ENCODE assay signal across 23 mouse cellular contexts in genomic region chr15:100575366-100575765, GRCm38 (mm10). TPM values are rescaled to one million over a fixed set of nuclear protein-coding genes. Genes with fewer than 3 reads are reported as not detected.
A peak's percentile ranks its signal among the peaks of the same experiment; 100 is the strongest.
DNase-seq lines count a peak whose midpoint lies in the region; ATAC-seq and TF ChIP-seq lines count a peak whose summit lies in the region.
"Had no signal": no experiment of that assay in that cellular context is flagged by ENCODE, and none has a peak within 500 bp of the region (broad histone marks: within the 10 kb centered on the region; RNA-seq: fewer than 3 reads in every experiment).

No protein-coding gene starts in this region.

- H3K4me3 ChIP-seq in gastrocnemius, adult 2 months = no peak overlapping the region
- H3K4me3 ChIP-seq in lung, embryonic 16.5 days (ENCODE audit: low read length) = no peak overlapping the region
- H3K4me3 ChIP-seq in kidney, postnatal 0 days (replicated peaks; ENCODE audit: low read depth, low read length) = no peak overlapping the region
- H3K4me3 ChIP-seq in stomach, postnatal 0 days (ENCODE audit: low read depth, low read length) = no peak overlapping the region
- H3K4me3 ChIP-seq: heart, embryonic 15.5 days; hindbrain, embryonic 13.5 days; intestine, embryonic 15.5 days; layer of hippocampus, adult 2 months; limb, embryonic 13.5 days; midbrain, embryonic 13.5 days had no signal

- no peaks in the 10 kb centered on the region for H3K27me3 ChIP-seq in lung, embryonic 16.5 days (ENCODE audit: control insufficient read depth, insufficient read depth, low read depth, low read length)
- no peaks in the 10 kb centered on the region for H3K27me3 ChIP-seq in kidney, postnatal 0 days (ENCODE audit: insufficient read depth, low read length)
- no peaks in the 10 kb centered on the region for H3K27me3 ChIP-seq in stomach, postnatal 0 days (ENCODE audit: control insufficient read depth, insufficient read depth, low read length)
- H3K27me3 ChIP-seq: heart, embryonic 15.5 days; hindbrain, embryonic 13.5 days; intestine, embryonic 15.5 days; limb, embryonic 13.5 days; midbrain, embryonic 13.5 days had no signal

- H3K27ac ChIP-seq in gastrocnemius, adult 2 months = peak overlapping the region; percentile 61; the same call in 1 of the 2 replicates
- peak overlapping the region; percentile 80; the same call in 1 of the 2 replicates for H3K27ac ChIP-seq in lung, embryonic 16.5 days (ENCODE audit: low read length)
- peak overlapping the region; percentile 82 for H3K27ac ChIP-seq in kidney, postnatal 0 days
- peak overlapping the region; percentile 65; the same call in 1 of the 2 replicates for H3K27ac ChIP-seq in stomach, postnatal 0 days (replicated peaks)
- H3K27ac ChIP-seq: heart, embryonic 15.5 days; hindbrain, embryonic 13.5 days; intestine, embryonic 15.5 days; layer of hippocampus, adult 2 months; limb, embryonic 13.5 days; liver, embryonic 14.5 days; midbrain, embryonic 13.5 days had no signal

- H3K4me1 ChIP-seq in lung, embryonic 16.5 days (replicated peaks; ENCODE audit: control insufficient read depth, insufficient read depth, low read length) = peaks cover 20% of the 10 kb centered on the region
- peaks cover 21% of the 10 kb centered on the region for H3K4me1 ChIP-seq in kidney, postnatal 0 days (replicated peaks; ENCODE audit: insufficient read depth, low read length)
- peaks cover 3% of the 10 kb centered on the region; the same call in 1 of the 2 replicates for H3K4me1 ChIP-seq in stomach, postnatal 0 days (replicated peaks; ENCODE audit: control insufficient read depth, insufficient read depth)

- H3K36me3 ChIP-seq in lung, embryonic 16.5 days (ENCODE audit: control insufficient read depth, insufficient read depth, low read length) = no peaks in the 10 kb centered on the region
- H3K36me3 ChIP-seq in kidney, postnatal 0 days (ENCODE audit: insufficient read depth, low read length) = 0 out of 2 replicates have a peak, but pooled peaks cover under 1% of the 10 kb centered on the region
- no peaks in the 10 kb centered on the region; the same call in 1 of the 2 replicates for H3K36me3 ChIP-seq in stomach, postnatal 0 days (ENCODE audit: control insufficient read depth, insufficient read depth, low read length)
- H3K36me3 ChIP-seq: heart, embryonic 15.5 days; intestine, embryonic 15.5 days had no signal

- no peak overlapping the region for H3K9ac ChIP-seq in lung, embryonic 16.5 days (ENCODE audit: low read length)
- no peak overlapping the region for H3K9ac ChIP-seq in kidney, postnatal 0 days (ENCODE audit: low read depth, low read length)
- no peak overlapping the region; the same call in 1 of the 2 replicates for H3K9ac ChIP-seq in stomach, postnatal 0 days (ENCODE audit: low read length)
- H3K9ac ChIP-seq: heart, embryonic 15.5 days; hindbrain, embryonic 13.5 days; intestine, embryonic 15.5 days; limb, embryonic 13.5 days; liver, embryonic 14.5 days; midbrain, embryonic 13.5 days had no signal

- intact Hi-C loops in gastrocnemius, adult 2 months (cut with DNase I) = no loop called here
- intact Hi-C loops in gastrocnemius, postnatal 14 days (cut with DNase I; ENCODE audit: low total_unique reads) = no loop called here

- ATAC-seq in lung, embryonic 16.5 days (ENCODE audit: low read depth) = no peak
- peak; percentile 46; the same call in 1 of the 2 replicates for ATAC-seq in kidney, postnatal 0 days (replicated peaks; ENCODE audit: low FRiP score, low read depth)
- ATAC-seq in stomach, postnatal 0 days (ENCODE audit: low FRiP score, low TSS enrichment) = no peak
- ATAC-seq: forebrain, postnatal 0 days; intestine, embryonic 15.5 days; midbrain, embryonic 13.5 days had no signal

- H3K9me3 ChIP-seq in lung, embryonic 16.5 days (ENCODE audit: control insufficient read depth, low read length) = no peaks in the 10 kb centered on the region
- no peaks in the 10 kb centered on the region for H3K9me3 ChIP-seq in kidney, postnatal 0 days (replicated peaks; ENCODE audit: low read length)
- no peaks in the 10 kb centered on the region for H3K9me3 ChIP-seq in stomach, postnatal 0 days (ENCODE audit: control insufficient read depth, low read length)
- H3K9me3 ChIP-seq: heart, embryonic 15.5 days; hindbrain, embryonic 13.5 days; intestine, embryonic 15.5 days; limb, embryonic 13.5 days; midbrain, embryonic 13.5 days had no signal

- WGBS in lung, embryonic 16.5 days = 82% methylated on average over 12 of the region's 12 CpGs
- WGBS in kidney, postnatal 0 days = 75% methylated on average over 12 of the region's 12 CpGs
- WGBS in stomach, postnatal 0 days = 86% methylated on average over 12 of the region's 12 CpGs

- DNase-seq in gastrocnemius, adult 2 months = no peak
- DNase-seq in gastrocnemius, postnatal 14 days = no peak
- DNase-seq in lung, postnatal 14 days = no peak
- DNase-seq in kidney, postnatal 0 days (ENCODE audit: low spot score) = no peak
- DNase-seq in stomach, postnatal 0 days (ENCODE audit: low spot score) = no peak
- DNase-seq in frontal cortex, postnatal 10 days (ENCODE audit: low spot score in 2 of 2) = no peak
- no peak for DNase-seq in spleen, adult 12 weeks (ENCODE audit: low spot score)
- DNase-seq: adrenal gland, postnatal 25 days; cerebellum, adult 11 months; cerebellum, adult 9-11 months; forebrain, postnatal 0 days; heart, postnatal 36 days; layer of hippocampus, postnatal 36 days; right cerebral cortex, postnatal 14 days; thymus, postnatal 14 days had no signal

- no peak for TF ChIP-seq CTCF in gastrocnemius, adult 2 months (IDR thresholded peaks at IDR 0.05)
- no peak for TF ChIP-seq CTCF in kidney, postnatal 0 days (IDR thresholded peaks at IDR 0.05; ENCODE audit: low read depth)
- no peak for TF ChIP-seq CTCF in stomach, postnatal 0 days (IDR thresholded peaks at IDR 0.05; ENCODE audit: low read depth)

- TF ChIP-seq EP300 in stomach, postnatal 0 days (optimal IDR thresholded peaks at IDR 0.05) = no peak

- H3K4me2 ChIP-seq in lung, embryonic 16.5 days (ENCODE audit: low read depth, low read length) = no peak overlapping the region
- no peak overlapping the region for H3K4me2 ChIP-seq in kidney, postnatal 0 days (ENCODE audit: low read length)
- no peak overlapping the region for H3K4me2 ChIP-seq in stomach, postnatal 0 days (replicated peaks; ENCODE audit: low read depth)
- H3K4me2 ChIP-seq: heart, embryonic 15.5 days; hindbrain, embryonic 13.5 days; intestine, embryonic 15.5 days; limb, embryonic 13.5 days; midbrain, embryonic 13.5 days had no signal

RNA-seq across cellular contexts. Expression of gene Tfcp2, which starts 23.6 kb away (rescaled TPM):
- 10 to 100 TPM; 11.6 to 12.6 TPM for total RNA-seq in gastrocnemius, adult 2 months (2021)
- total RNA-seq in gastrocnemius, postnatal 14 days (2021) = 10 to 100 TPM in 1 of 2 experiments, 1 to 10 TPM in 1; 9.6 to 11.6 TPM
- polyA plus RNA-seq in lung, embryonic 16.5 days (2015; fragmentation: Nextera tagmentation; extraction: Ambion mirVana) = 22.3 and 23.0 TPM in 2 replicates
- polyA plus RNA-seq in kidney, postnatal 0 days (2015; fragmentation: Nextera tagmentation; extraction: Ambion mirVana) = 28.6 and 29.1 TPM in 2 replicates
- 8.7 and 9.6 TPM in 2 replicates for polyA plus RNA-seq in stomach, postnatal 0 days (2015; fragmentation: Nextera tagmentation; extraction: Ambion mirVana)

RNA-seq across cellular contexts. Expression of gene Pou6f1, which starts 24.4 kb away (rescaled TPM):
- 10 to 100 TPM; 12.9 to 13.1 TPM for total RNA-seq in gastrocnemius, adult 2 months (2021)
- total RNA-seq in gastrocnemius, postnatal 14 days (2021) = 1 to 10 TPM; 7.6 to 9.7 TPM
- polyA plus RNA-seq in lung, embryonic 16.5 days (2015; fragmentation: Nextera tagmentation; extraction: Ambion mirVana) = 4.0 and 5.2 TPM in 2 replicates
- 9.5 and 9.7 TPM in 2 replicates for polyA plus RNA-seq in kidney, postnatal 0 days (2015; fragmentation: Nextera tagmentation; extraction: Ambion mirVana)
- 2.6 and 3.2 TPM in 2 replicates for polyA plus RNA-seq in stomach, postnatal 0 days (2015; fragmentation: Nextera tagmentation; extraction: Ambion mirVana)

RNA-seq across cellular contexts. Expression of gene Dazap2, which starts 39.8 kb away (rescaled TPM):
- total RNA-seq in gastrocnemius, adult 2 months (2021) = 10 to 100 TPM; 61.3 to 72.4 TPM
- 10 to 100 TPM; 58.7 to 62.1 TPM for total RNA-seq in gastrocnemius, postnatal 14 days (2021)
- polyA plus RNA-seq in lung, embryonic 16.5 days (2015; fragmentation: Nextera tagmentation; extraction: Ambion mirVana) = 248 and 262 TPM in 2 replicates
- 327 and 349 TPM in 2 replicates for polyA plus RNA-seq in kidney, postnatal 0 days (2015; fragmentation: Nextera tagmentation; extraction: Ambion mirVana)
- polyA plus RNA-seq in stomach, postnatal 0 days (2015; fragmentation: Nextera tagmentation; extraction: Ambion mirVana) = 177 and 205 TPM in 2 replicates
